Comparison of ENCODE assay signal across 8 mouse cellular contexts in the genomic region with DNA sequence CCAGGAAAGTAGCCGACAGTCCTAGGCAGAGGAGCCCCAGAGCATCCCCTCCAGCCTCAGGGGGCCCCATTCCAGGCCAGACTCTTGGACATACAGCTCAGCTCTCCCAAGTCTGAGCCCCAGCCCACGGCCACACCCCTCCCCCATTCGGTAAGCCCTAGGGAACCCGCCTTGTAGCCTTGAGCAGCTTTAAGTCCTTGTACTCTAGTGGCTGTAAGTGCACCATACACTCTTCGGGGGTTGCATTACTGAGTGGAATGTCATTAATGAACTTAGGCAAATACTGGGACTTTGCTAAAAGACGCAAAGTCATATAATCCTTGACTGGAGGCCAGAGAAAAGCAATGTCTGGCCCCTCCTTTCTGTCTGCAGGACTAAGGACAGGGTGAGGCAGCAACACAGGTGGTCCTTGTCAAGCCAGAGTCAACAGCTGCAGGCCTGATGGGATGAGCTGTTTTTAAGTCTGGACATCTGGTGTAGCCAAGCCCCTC. TPM values are rescaled to one million over a fixed set of nuclear protein-coding genes. Genes with fewer than 3 reads are reported as not detected.
DNase-seq lines count a peak whose midpoint lies in the region; ATAC-seq and TF ChIP-seq lines count a peak whose summit lies in the region.
"Had no signal": no experiment of that assay in that cellular context is flagged by ENCODE, and none has a peak within 500 bp of the region (broad histone marks: within the 10 kb centered on the region; RNA-seq: fewer than 3 reads in every experiment).

No protein-coding gene starts in this region.

- no peaks in the 10 kb centered on the region for H3K9me3 ChIP-seq in intestine, embryonic 14.5 days (ENCODE audit: control insufficient read depth, low read length)
- H3K9me3 ChIP-seq: liver, embryonic 15.5 days had no signal

- no peak for DNase-seq in left cerebral cortex, adult 2 months (ENCODE audit: extremely low spot score in 1 of 2, low spot score in 2 of 2)
- no peak for DNase-seq in left cerebral cortex, postnatal 25 days (ENCODE audit: low spot score in 2 of 2)
- DNase-seq in gastrocnemius, postnatal 14 days = peak; percentile 53
- peak; percentile 77 for DNase-seq in intestine, embryonic 14.5 days (ENCODE audit: low spot score)
- DNase-seq in retina, embryonic 14.5 days (ENCODE audit: low spot score) = peak; percentile 65
- no peak for DNase-seq in right cerebral cortex, postnatal 36 days (ENCODE audit: low spot score in 2 of 2)

- no peak overlapping the region for H3K9ac ChIP-seq in intestine, embryonic 14.5 days (ENCODE audit: low read length)
- H3K9ac ChIP-seq: liver, embryonic 15.5 days had no signal

- peaks cover 32% of the 10 kb centered on the region for H3K4me1 ChIP-seq in intestine, embryonic 14.5 days (replicated peaks; ENCODE audit: control insufficient read depth, insufficient read depth, low read length)

- no peak for TF ChIP-seq CTCF in left cerebral cortex, adult 2 months (IDR thresholded peaks at IDR 0.05)

- 0 out of 2 replicates have a peak overlapping the region, but pooled peaks have one; percentile 2 for H3K4me2 ChIP-seq in intestine, embryonic 14.5 days (ENCODE audit: low read length)
- H3K4me2 ChIP-seq: liver, embryonic 15.5 days had no signal

- peak overlapping the region; percentile 99 for H3K27ac ChIP-seq in left cerebral cortex, adult 2 months
- H3K27ac ChIP-seq in intestine, embryonic 14.5 days (ENCODE audit: low read depth) = peak overlapping the region; percentile 74
- H3K27ac ChIP-seq: liver, embryonic 15.5 days had no signal

- no peaks in the 10 kb centered on the region for H3K27me3 ChIP-seq in intestine, embryonic 14.5 days (replicated peaks; ENCODE audit: control insufficient read depth, insufficient read depth, low read length)

- peaks cover 11% of the 10 kb centered on the region; the same call in 1 of the 2 replicates for H3K36me3 ChIP-seq in intestine, embryonic 14.5 days (ENCODE audit: control insufficient read depth, insufficient read depth, low read length)
- H3K36me3 ChIP-seq: liver, embryonic 15.5 days had no signal

- peak; percentile 44 for ATAC-seq in intestine, embryonic 14.5 days (replicated peaks; ENCODE audit: low FRiP score, low TSS enrichment, low read depth)
- ATAC-seq in CD4-positive, CD25-positive, alpha-beta regulatory T cell, adult 4 months = no peak

- 22% methylated on average over 6 of the region's 6 CpGs for WGBS in intestine, embryonic 14.5 days

- intact Hi-C loops in left cerebral cortex, adult 2 months (cut with DNase I) = no loop called here
- intact Hi-C loops in left cerebral cortex, postnatal 25 days (cut with DNase I) = no loop called here
- intact Hi-C loops in gastrocnemius, postnatal 14 days (cut with DNase I; ENCODE audit: low total_unique reads) = no loop called here

- H3K4me3 ChIP-seq in left cerebral cortex, adult 2 months = no peak overlapping the region
- H3K4me3 ChIP-seq in intestine, embryonic 14.5 days (ENCODE audit: low read depth, low read length) = no peak overlapping the region
- H3K4me3 ChIP-seq: liver, embryonic 15.5 days had no signal

RNA-seq across cellular contexts. Expression of a gene that starts 7.9 kb away (rescaled TPM):
- 1,000 to 10,000 TPM; 1,837 to 1,872 TPM for total RNA-seq in left cerebral cortex, adult 2 months (2021)
- 1,000 to 10,000 TPM; 1,727 to 1,729 TPM for total RNA-seq in left cerebral cortex, postnatal 25 days (2021)
- total RNA-seq in gastrocnemius, postnatal 14 days (2021) = 10 to 100 TPM; 19.8 to 32.6 TPM
- 787 and 806 TPM in 2 replicates for polyA plus RNA-seq in intestine, embryonic 14.5 days (2014; fragmentation: Nextera tagmentation; extraction: Ambion mirVana)
- polyA plus RNA-seq in CD4-positive, CD25-positive, alpha-beta regulatory T cell, adult 4 months (2017; shearing (Covaris generic)) = 10 to 100 TPM; 24.1 to 30.0 TPM

RNA-seq across cellular contexts. Expression of a gene that starts 13.7 kb away (rescaled TPM):
- 10 to 100 TPM; 18.9 to 20.2 TPM for total RNA-seq in left cerebral cortex, adult 2 months (2021)
- 10 to 100 TPM; 17.1 to 17.4 TPM for total RNA-seq in left cerebral cortex, postnatal 25 days (2021)
- 1 to 10 TPM; 2.7 to 4.7 TPM for total RNA-seq in gastrocnemius, postnatal 14 days (2021)
- 9.9 and 13.1 TPM in 2 replicates for polyA plus RNA-seq in intestine, embryonic 14.5 days (2014; fragmentation: Nextera tagmentation; extraction: Ambion mirVana)
- 1 to 10 TPM; 2.9 to 4.8 TPM for polyA plus RNA-seq in CD4-positive, CD25-positive, alpha-beta regulatory T cell, adult 4 months (2017; shearing (Covaris generic))

RNA-seq across cellular contexts. Expression of a gene that starts 48.9 kb away (rescaled TPM):
- 10 to 100 TPM; 60.9 to 61.8 TPM for total RNA-seq in left cerebral cortex, adult 2 months (2021)
- total RNA-seq in left cerebral cortex, postnatal 25 days (2021) = 10 to 100 TPM; 53.9 to 56.9 TPM
- 10 to 100 TPM; 14.9 to 17.2 TPM for total RNA-seq in gastrocnemius, postnatal 14 days (2021)
- polyA plus RNA-seq in intestine, embryonic 14.5 days (2014; fragmentation: Nextera tagmentation; extraction: Ambion mirVana) = 52.4 and 54.6 TPM in 2 replicates
- polyA plus RNA-seq in CD4-positive, CD25-positive, alpha-beta regulatory T cell, adult 4 months (2017; shearing (Covaris generic)) = 10 to 100 TPM; 32.5 to 37.9 TPM

RNA-seq across cellular contexts. Expression of a gene that starts 48.9 kb away (rescaled TPM):
- total RNA-seq in left cerebral cortex, adult 2 months (2021) = 10 to 100 TPM; 36.2 to 38.8 TPM
- 10 to 100 TPM; 37.0 to 40.0 TPM for total RNA-seq in left cerebral cortex, postnatal 25 days (2021)
- total RNA-seq in gastrocnemius, postnatal 14 days (2021) = 10 to 100 TPM; 34.2 to 35.6 TPM
- 57.1 and 58.2 TPM in 2 replicates for polyA plus RNA-seq in intestine, embryonic 14.5 days (2014; fragmentation: Nextera tagmentation; extraction: Ambion mirVana)
- 10 to 100 TPM; 69.2 to 69.5 TPM for polyA plus RNA-seq in CD4-positive, CD25-positive, alpha-beta regulatory T cell, adult 4 months (2017; shearing (Covaris generic))

Comparison
In these comparisons a context has a peak if more than half of its experiments do, and no peak if none do; other contexts are left out.
1. DNase-seq: peak in gastrocnemius, postnatal 14 days (single experiment), intestine, embryonic 14.5 days (single experiment) and retina, embryonic 14.5 days (single experiment); none in left cerebral cortex, adult 2 months (0 of 2), left cerebral cortex, postnatal 25 days (0 of 2) and right cerebral cortex, postnatal 36 days (0 of 2).
2. RNA of a gene that starts 7.9 kb away (total RNA-seq): 1,837 to 1,872 TPM in left cerebral cortex, adult 2 months and 1,727 to 1,729 TPM in left cerebral cortex, postnatal 25 days; 19.8 to 32.6 TPM in gastrocnemius, postnatal 14 days; every median in the first group is over 10 times any median in the second.